Mouse (Mus musculus): ENCODE measurements around the gene Pex11b. TPM values are rescaled to one million over a fixed set of nuclear protein-coding genes. Genes with fewer than 3 reads are reported as not detected.

Gene Pex11b
- polyA plus RNA-seq (2016; fragmentation: Nextera tagmentation; extraction: Ambion mirVana): 40.9 and 44.6 TPM in 2 replicates

DNA sequence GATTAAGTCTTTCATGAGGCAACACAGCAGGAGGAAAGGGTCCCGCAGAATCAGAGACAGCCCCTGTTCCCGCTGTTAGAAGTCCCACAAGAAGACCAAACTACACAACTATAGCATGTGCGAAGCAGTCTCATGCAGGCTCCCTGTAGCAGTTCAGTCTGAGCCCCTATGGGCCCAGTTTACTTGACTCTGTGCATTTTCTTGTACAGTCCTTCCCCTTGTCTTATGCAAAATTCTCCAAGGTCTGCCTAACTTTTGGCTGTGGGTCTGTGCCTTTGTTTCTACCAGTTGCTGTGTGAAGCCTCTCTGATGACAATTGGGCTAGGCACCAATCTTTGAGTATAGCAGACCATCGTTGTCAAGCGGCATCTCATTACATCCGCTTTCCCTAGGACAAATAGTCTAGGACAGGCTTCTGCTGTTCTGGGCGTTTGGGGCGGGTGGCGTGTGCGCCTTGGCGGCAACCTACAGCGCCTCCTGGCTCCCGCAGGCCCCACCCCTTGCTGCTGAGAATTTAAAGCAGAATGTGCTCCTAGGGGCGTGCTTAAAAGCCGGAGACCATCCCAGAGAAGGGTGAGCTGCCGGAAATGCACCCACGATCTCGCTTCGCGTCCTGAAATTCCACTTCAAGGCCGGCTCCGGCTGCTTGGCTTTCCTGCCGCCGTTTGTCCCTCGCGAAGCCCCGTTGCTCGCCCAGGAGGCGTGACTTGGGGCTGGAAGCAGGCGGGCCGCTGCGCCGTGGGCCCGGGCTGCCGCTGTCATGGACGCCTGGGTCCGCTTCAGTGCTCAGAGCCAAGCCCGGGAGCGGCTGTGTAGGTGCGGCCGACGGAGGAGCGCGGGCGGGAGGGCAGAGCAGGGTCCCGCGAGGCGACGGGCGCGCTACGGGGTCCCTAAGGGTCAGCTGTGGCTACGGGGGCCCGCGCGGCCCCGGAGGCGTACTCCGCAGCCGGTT lies at the start of gene Pex11b, which contains the start of gene Gm42957:
TSS of gene Pex11b (plus strand) at position 449 of the 952 bp plus-strand sequence.
TSS of gene Gm42957 (plus strand) at position 547 of the 952 bp plus-strand sequence.
- Histone ChIP-seq H3K36me3 (peaks cover 69% of the 10 kb centered on the region), H3K4me3 (peak within 1 kb of the TSS; percentile 81), H3K9me3 (replicated peaks) (no peaks in the 10 kb centered on the region), H3K4me1 (peaks cover 30% of the 10 kb centered on the region), H3K27me3 (ENCODE audit: low read depth, poor library complexity, severe bottlenecking) (no peaks in the 10 kb centered on the region), H3K27ac (peak within 1 kb of the TSS; percentile 93)
- peak; percentile 87 for DNase-seq (ENCODE audit: low spot score)
- 2% methylated on average over 60 of the region's 60 CpGs for WGBS

DNA sequence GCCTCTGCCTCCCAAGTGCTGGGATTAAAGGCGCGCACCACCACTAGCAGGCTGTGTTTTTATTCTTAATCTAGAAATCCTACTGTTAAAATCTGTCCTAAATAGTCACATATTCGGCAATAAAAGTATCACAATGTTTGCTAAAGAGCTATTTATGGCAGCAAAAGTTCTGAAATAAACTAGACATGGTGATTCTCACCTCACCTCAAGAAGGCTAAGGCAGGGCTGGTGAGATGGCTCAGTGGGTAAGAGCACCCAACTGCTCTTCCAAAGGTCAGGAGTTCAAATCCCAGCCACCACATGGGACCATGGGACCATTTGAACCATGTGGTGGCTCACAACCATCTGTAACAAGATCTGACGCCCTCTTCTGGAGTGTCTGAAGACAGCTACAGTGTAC lies 44.5 kb upstream of the Pex11b start:
- peaks cover 9% of the 10 kb centered on the region for H3K4me1 ChIP-seq
- H3K36me3 ChIP-seq: peaks cover 4% of the 10 kb centered on the region; the same call in 1 of the 2 replicates
- no peak overlapping the region for H3K27ac ChIP-seq
- H3K27me3 ChIP-seq (ENCODE audit: low read depth, poor library complexity, severe bottlenecking): peaks cover 19% of the 10 kb centered on the region
- H3K4me3 ChIP-seq: no peak overlapping the region
- WGBS: 87% methylated on average over 4 of the region's 4 CpGs
- DNase-seq (ENCODE audit: low spot score): no peak
- H3K9me3 ChIP-seq (replicated peaks): no peaks in the 10 kb centered on the region

DNA sequence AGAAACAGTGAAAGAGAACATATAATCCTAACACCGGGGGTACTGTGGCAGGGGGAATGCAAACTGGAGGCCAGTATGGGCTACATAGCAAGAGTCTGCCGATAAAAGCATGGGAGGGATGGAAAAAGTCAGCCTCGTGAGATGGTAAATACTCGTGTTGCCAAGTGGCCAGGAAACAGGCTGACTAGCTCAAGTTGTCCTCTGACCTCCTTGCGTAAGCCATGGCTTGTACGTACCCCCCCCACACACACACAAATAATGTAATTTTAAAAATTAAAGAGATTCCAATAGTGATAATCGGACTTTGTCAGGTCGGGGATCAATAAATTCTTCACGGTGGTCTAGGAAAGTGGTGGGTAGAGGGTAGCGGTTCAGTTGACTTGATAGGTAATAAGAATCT lies 41.8 kb upstream of the Pex11b start:
- DNase-seq (ENCODE audit: low spot score): no peak
- H3K27ac ChIP-seq: peak overlapping the region; percentile 90
- 2% methylated on average over 10 of the region's 10 CpGs for WGBS

DNA sequence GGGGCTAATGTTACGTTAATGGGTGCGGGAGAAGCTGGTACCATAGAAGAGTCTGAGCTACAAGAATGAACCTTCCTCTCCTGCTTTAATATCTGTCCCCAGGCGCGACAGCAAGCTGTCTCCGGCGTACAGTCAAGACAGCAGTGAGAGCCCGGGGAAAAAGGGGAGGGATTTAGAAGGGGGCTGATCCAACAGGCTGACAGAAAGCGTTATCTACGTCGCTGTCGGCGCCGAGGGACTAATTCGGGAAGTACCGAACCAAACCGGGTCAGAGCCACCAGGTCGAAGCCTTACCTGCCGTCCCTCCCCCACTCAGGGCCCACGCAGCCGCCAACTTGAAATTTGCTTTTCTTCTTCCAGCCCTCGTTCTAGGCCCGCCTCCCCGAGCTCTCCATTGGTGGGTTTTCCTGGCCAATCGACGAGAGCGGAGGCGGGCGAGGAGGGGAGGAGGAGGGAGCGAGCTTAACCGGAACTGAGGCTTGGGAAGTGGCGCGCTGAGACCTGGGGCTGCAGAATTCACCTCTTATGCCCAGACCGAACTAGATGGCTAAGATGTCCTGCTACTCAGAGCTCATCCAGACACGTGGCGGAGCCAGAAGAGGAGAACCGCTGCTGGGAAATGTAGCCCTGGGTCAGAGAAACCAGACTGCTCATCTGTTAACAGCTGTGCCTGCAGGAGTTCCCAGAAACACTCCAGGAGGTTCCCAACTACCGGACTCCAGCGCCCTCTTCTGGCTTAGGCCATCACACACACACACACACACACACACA lies 41.2 kb upstream of the Pex11b start, which contains the start of gene Polr3gl:
TSS of gene Polr3gl (minus strand) at position 392 of the 771 bp plus-strand sequence.
- peaks cover 4% of the 10 kb centered on the region; the same call in 1 of the 2 replicates for H3K36me3 ChIP-seq
- no peaks in the 10 kb centered on the region for H3K9me3 ChIP-seq (replicated peaks)
- under 1% methylated on average over 38 of the region's 38 CpGs for WGBS
- DNase-seq (ENCODE audit: low spot score): peak; percentile 94
- peaks cover 40% of the 10 kb centered on the region for H3K27me3 ChIP-seq (ENCODE audit: low read depth, poor library complexity, severe bottlenecking)
- H3K4me1 ChIP-seq: peaks cover 42% of the 10 kb centered on the region
- peak within 1 kb of the TSS; percentile 69 for H3K4me3 ChIP-seq
- peak within 1 kb of the TSS; percentile 90 for H3K27ac ChIP-seq

More for the DNA sequence above, 41.8 kb upstream of the Pex11b start:
- Histone ChIP-seq H3K27me3 (ENCODE audit: low read depth, poor library complexity, severe bottlenecking) (peaks cover 34% of the 10 kb centered on the region), H3K9me3 (replicated peaks) (no peaks in the 10 kb centered on the region), H3K36me3 (peaks cover 4% of the 10 kb centered on the region; the same call in 1 of the 2 replicates), H3K4me3 (peak overlapping the region; percentile 69), H3K4me1 (peaks cover 36% of the 10 kb centered on the region)

DNA sequence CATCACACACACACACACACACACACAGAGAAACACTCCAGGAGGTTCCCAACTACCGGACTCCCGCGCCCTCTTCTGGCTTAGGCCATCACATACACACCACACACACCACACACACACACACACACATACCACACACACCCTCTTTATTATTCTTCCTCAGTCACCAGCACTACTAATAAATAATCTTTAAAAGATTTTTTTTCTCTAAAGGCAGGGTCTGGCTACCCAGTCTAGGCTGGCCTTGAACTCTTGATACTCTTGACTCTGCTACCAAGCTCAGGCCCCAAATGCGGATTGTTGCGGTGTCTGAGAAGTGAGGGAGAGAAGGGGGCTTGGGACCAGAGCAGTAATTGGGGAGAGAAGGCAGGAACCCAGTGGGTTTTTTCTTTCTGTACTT lies 40.3 kb upstream of the Pex11b start:
- H3K27me3 ChIP-seq (ENCODE audit: low read depth, poor library complexity, severe bottlenecking): peaks cover 49% of the 10 kb centered on the region
- H3K4me3 ChIP-seq: no peak overlapping the region
- H3K4me1 ChIP-seq: peaks cover 47% of the 10 kb centered on the region
- peaks cover 4% of the 10 kb centered on the region; the same call in 1 of the 2 replicates for H3K36me3 ChIP-seq
- no peak overlapping the region for H3K27ac ChIP-seq
- DNase-seq (ENCODE audit: low spot score): no peak
- no peaks in the 10 kb centered on the region for H3K9me3 ChIP-seq (replicated peaks)
- 82% methylated on average over 5 of the region's 5 CpGs for WGBS

DNA sequence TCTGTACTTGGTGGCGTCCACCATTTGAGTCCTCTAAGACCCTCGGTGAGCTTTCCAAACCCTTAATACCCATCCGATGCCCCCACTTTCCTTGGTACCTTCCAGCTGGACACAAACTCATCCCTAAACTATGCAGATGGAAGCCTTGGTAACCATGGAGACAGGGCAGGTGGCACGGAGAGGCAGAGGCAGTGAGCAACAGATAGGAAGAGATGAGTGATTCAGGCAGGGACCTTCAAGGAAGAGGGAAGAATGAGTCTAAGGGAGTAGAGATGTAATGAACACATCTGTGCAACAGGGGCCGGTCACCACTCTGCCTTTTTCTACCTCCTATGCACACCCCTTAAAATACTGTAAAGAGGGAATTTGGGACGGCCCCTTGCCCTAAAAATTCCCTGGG lies 39.5 kb upstream of the Pex11b start:
- no peaks in the 10 kb centered on the region for H3K36me3 ChIP-seq
- peaks cover 51% of the 10 kb centered on the region for H3K4me1 ChIP-seq
- no peak for DNase-seq (ENCODE audit: low spot score)
- WGBS: 27% methylated on average over 6 of the region's 6 CpGs
- no peaks in the 10 kb centered on the region for H3K9me3 ChIP-seq (replicated peaks)
- H3K27me3 ChIP-seq (ENCODE audit: low read depth, poor library complexity, severe bottlenecking): peaks cover 51% of the 10 kb centered on the region
- H3K4me3 ChIP-seq: peak overlapping the region; percentile 67
- H3K27ac ChIP-seq: no peak overlapping the region

DNA sequence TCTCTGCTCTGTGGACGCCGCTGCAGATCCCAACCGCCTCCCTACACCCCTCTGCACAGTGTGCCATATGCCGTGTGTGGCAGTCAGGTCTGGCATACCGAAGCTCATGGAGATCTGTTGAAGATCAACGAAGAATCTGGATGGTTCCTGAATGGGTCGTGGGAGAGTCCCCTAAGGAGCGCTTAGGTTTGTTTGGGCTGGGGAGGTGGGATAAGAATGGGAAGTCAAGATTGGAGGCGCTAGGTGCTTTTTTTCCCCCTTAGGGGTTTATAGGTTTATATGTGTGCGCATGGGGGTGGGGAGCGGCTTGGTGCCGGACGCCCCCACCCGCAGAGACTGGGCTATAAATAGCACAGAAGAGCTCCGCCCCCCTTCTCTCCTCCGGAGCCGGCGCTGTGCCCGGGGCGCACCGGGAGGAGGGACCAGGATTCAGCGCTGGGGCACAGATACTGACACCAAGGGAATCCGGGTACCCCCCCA lies 38.9 kb upstream of the Pex11b start, which contains the start of gene Ankrd34a:
TSS of gene Ankrd34a (plus strand) at position 409 of the 480 bp plus-strand sequence.
- Histone ChIP-seq H3K36me3 (no peaks in the 10 kb centered on the region), H3K4me3 (peak within 1 kb of the TSS; percentile 67), H3K27ac (peak within 1 kb of the TSS; percentile 83), H3K27me3 (ENCODE audit: low read depth, poor library complexity, severe bottlenecking) (peaks cover 51% of the 10 kb centered on the region), H3K4me1 (peaks cover 57% of the 10 kb centered on the region), H3K9me3 (replicated peaks) (no peaks in the 10 kb centered on the region)
- DNase-seq (ENCODE audit: low spot score): peak; percentile 44
- WGBS: 1% methylated on average over 23 of the region's 23 CpGs

DNA sequence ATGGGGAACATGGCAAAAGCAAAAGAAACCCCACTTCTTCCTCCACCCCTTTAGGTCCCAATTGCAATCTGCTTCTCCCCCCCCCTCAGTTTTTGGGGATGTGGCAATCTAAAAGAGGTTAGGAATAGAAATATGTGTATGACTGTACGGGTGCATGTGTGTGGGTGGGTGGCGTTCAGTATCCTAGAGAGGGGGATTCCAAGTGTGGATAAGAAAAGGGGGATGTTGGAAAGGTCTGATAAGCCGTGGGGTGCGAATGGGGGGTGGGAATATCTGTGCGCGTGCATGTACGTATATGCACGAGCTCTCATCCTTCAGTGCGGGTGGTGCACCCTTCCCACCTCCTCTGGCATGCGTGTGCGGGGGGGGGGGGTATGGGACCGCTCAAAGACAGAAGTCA lies 38.3 kb upstream of the Pex11b start:
- peak overlapping the region; percentile 83 for H3K27ac ChIP-seq

DNA sequence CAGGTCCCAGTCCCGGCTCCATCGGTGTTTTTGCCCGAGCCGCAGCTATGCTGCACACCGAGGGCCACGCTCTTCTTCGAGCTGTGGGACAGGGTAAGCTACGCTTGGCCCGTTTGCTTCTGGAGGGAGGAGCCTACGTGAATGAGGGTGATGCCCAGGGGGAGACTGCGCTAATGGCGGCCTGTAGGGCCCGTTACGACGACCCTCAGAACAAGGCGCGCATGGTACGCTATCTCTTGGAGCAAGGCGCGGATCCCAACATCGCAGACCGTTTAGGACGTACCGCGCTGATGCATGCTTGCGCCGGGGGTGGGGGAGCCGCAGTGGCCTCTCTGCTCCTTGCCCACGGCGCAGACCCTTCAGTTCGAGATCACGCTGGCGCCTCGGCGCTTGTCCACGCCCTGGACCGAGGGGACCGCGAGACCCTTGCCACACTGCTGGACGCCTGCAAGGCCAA lies 37.7 kb upstream of the Pex11b start:
- Histone ChIP-seq H3K27me3 (ENCODE audit: low read depth, poor library complexity, severe bottlenecking) (peaks cover 46% of the 10 kb centered on the region), H3K4me3 (peak overlapping the region; percentile 67), H3K27ac (peak overlapping the region; percentile 83), H3K9me3 (replicated peaks) (no peaks in the 10 kb centered on the region), H3K36me3 (no peaks in the 10 kb centered on the region), H3K4me1 (peaks cover 69% of the 10 kb centered on the region)
- DNase-seq (ENCODE audit: low spot score): peak; percentile 66
- under 1% methylated on average over 40 of the region's 40 CpGs for WGBS

More for the DNA sequence above, 38.3 kb upstream of the Pex11b start:
- peaks cover 51% of the 10 kb centered on the region for H3K27me3 ChIP-seq (ENCODE audit: low read depth, poor library complexity, severe bottlenecking)
- peaks cover 63% of the 10 kb centered on the region for H3K4me1 ChIP-seq
- no peaks in the 10 kb centered on the region for H3K36me3 ChIP-seq
- 3% methylated on average over 10 of the region's 12 CpGs for WGBS
- no peak for DNase-seq (ENCODE audit: low spot score)
- no peaks in the 10 kb centered on the region for H3K9me3 ChIP-seq (replicated peaks)
- peak overlapping the region; percentile 67 for H3K4me3 ChIP-seq

DNA sequence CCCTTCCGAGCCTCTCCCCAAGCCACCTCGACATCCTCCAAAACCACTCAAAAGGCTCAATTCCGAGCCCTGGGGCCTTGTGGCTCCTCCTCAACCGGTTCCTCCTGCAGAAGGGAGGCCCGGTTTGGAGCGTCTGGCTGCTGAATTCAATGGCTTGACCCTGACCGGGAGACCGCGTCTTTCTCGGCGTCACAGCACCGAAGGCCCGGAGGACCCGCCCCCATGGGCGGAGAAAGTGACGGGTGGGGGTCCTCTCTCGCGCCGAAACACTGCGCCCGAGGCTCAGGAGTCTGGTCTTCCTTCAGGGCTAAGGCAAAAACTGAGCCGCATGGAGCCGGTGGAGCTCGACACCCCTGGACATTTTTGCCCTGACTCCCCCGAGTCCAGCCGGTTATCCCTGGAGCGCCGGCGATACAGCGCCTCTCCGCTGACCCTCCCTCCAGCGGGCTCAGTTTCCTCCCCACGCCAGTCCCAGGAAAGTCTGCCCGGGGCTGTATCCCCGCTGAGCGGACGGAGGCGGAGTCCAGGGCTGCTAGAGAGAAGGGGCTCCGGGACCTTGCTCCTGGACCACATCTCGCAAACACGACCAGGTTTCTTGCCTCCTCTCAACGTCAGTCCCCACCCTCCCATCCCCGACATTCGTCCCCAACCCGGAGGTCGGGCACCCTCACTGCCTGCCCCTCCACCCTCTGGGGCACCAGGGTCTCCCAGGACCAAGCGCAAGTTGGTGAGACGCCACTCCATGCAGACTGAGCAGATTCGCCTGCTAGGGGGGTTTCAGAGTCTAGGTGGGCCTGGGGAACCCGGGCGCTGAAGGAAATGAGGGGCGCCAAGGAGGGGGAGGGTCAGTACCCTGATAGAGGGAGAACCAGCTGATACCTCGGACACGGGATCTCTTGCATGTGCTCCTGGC lies 36.8 kb upstream of the Pex11b start:
- H3K4me3 ChIP-seq: peak overlapping the region; percentile 67
- DNase-seq (ENCODE audit: low spot score): peak; percentile 80
- peaks cover 75% of the 10 kb centered on the region for H3K4me1 ChIP-seq
- peaks cover 42% of the 10 kb centered on the region for H3K27me3 ChIP-seq (ENCODE audit: low read depth, poor library complexity, severe bottlenecking)
- H3K9me3 ChIP-seq (replicated peaks): no peaks in the 10 kb centered on the region
- H3K27ac ChIP-seq: peak overlapping the region; percentile 83
- 0 out of 2 replicates have a peak, but pooled peaks cover under 1% of the 10 kb centered on the region for H3K36me3 ChIP-seq
- WGBS: under 1% methylated on average over 54 of the region's 54 CpGs

DNA sequence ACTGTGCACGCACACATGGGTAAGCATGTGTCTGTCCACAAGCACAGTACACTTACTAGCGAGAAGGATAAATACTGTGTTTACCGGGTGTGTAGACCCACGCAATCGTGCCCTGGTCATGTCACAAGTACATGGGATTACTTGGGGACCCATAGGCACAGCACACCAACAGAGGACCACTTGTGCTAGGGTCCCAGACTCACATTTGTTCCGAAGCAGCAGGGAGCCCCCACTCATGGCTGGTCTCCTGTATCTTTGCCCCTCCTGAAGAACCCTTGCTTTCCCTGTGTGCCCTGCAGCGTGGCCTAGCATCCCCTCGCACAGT lies 36.1 kb upstream of the Pex11b start:
- WGBS: 42% methylated on average over 8 of the region's 8 CpGs
- H3K9me3 ChIP-seq (replicated peaks): no peaks in the 10 kb centered on the region
- peak; percentile 36 for DNase-seq (ENCODE audit: low spot score)
- H3K27me3 ChIP-seq (ENCODE audit: low read depth, poor library complexity, severe bottlenecking): peaks cover 42% of the 10 kb centered on the region
- H3K27ac ChIP-seq: peak overlapping the region; percentile 83; the same call in 1 of the 2 replicates
- peaks cover 76% of the 10 kb centered on the region for H3K4me1 ChIP-seq
- peak overlapping the region; percentile 67 for H3K4me3 ChIP-seq
- H3K36me3 ChIP-seq: peaks cover 6% of the 10 kb centered on the region; the same call in 1 of the 2 replicates
